Mouse (Mus musculus): ENCODE measurements around the gene Cdyl. TPM values are rescaled to one million over a fixed set of nuclear protein-coding genes. Genes with fewer than 3 reads are reported as not detected.

Gene Cdyl
- polyA plus RNA-seq, 2 experiments from 2014 or later = 3.8 to 4.3 TPM

- no peak for ATAC-seq
These were observed 58.0 kb downstream of the Cdyl start for GRCm38 (mm10) chr13:35717658-35718057.

- ATAC-seq = no peak
These were observed 59.9 kb downstream of the Cdyl start for GRCm38 (mm10) chr13:35719581-35719980.

- ATAC-seq = no peak
These were observed 63.4 kb downstream of the Cdyl start for GRCm38 (mm10) chr13:35723073-35723472.

GRCm38 (mm10) chr13:35726025-35726424, 66.4 kb downstream of the Cdyl start:
- no peak for ATAC-seq

- no peak for ATAC-seq
These were observed 72.5 kb downstream of the Cdyl start for GRCm38 (mm10) chr13:35732131-35732530.

- no peak for ATAC-seq
These were observed 73.4 kb downstream of the Cdyl start for GRCm38 (mm10) chr13:35732891-35733596.

GRCm38 (mm10) chr13:35737565-35737964, 77.9 kb downstream of the Cdyl start:
- no peak for ATAC-seq

GRCm38 (mm10) chr13:35738210-35738609, 78.6 kb downstream of the Cdyl start:
- no peak for ATAC-seq

- ATAC-seq = no peak
These were observed 79.8 kb downstream of the Cdyl start for GRCm38 (mm10) chr13:35739473-35739872.

- peak; percentile 51 for ATAC-seq
These were observed 80.8 kb downstream of the Cdyl start for GRCm38 (mm10) chr13:35740301-35741039.

- ATAC-seq = peak; percentile 64
These were observed 81.5 kb downstream of the Cdyl start for GRCm38 (mm10) chr13:35741040-35741619.

- ATAC-seq = peak; percentile 22
These were observed 82.2 kb downstream of the Cdyl start for GRCm38 (mm10) chr13:35741620-35742421.

GRCm38 (mm10) chr13:35742696-35743095, 83.1 kb downstream of the Cdyl start:
- ATAC-seq = no peak

GRCm38 (mm10) chr13:35743196-35743595, 83.6 kb downstream of the Cdyl start:
- no peak for ATAC-seq

- peak; percentile 54 for ATAC-seq
These were observed 89.6 kb downstream of the Cdyl start for GRCm38 (mm10) chr13:35749194-35749593.

GRCm38 (mm10) chr13:35749680-35750079, 90.0 kb downstream of the Cdyl start:
- no peak for ATAC-seq

GRCm38 (mm10) chr13:35752046-35752445, 92.4 kb downstream of the Cdyl start:
- ATAC-seq = no peak

- ATAC-seq = no peak
These were observed 95.4 kb downstream of the Cdyl start for GRCm38 (mm10) chr13:35755002-35755401.

GRCm38 (mm10) chr13:35755655-35756283, 96.1 kb downstream of the Cdyl start:
- no peak for ATAC-seq

- no peak for ATAC-seq
These were observed 97.0 kb downstream of the Cdyl start for GRCm38 (mm10) chr13:35756393-35757338.

GRCm38 (mm10) chr13:35760372-35760771, 100.7 kb downstream of the Cdyl start:
- no peak for ATAC-seq
